Mouse (Mus musculus): Measurements from ENCODE around the gene Bcas3. TPM values are rescaled to one million over a fixed set of nuclear protein-coding genes. Genes with fewer than 3 reads are reported as not detected.

The Bcas3 gene
- polyA plus RNA-seq, 1 experiment: 17.0 TPM

DNA sequence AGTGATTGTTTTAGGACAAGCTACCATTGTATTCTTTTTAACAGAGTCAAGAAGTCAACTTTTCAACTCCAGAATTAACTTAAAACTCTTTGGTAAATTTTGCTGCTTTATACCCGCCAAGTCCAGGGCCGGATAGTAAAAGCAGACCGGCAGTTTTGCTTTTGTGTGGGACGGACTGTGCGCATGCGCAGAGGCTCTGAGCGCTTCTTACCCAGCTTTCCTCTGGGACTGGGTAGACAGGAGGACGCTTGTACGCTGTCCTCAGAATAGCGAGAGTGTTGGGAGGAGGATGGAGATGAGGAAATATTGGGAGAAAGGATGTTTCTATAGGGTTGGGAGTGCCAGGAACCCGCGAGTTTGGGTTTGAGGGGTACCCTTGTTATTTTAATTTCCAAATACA is 171.2 kb downstream of the Bcas3 start:
- TF ChIP-seq CTCF (IDR thresholded peaks at IDR 0.05; ENCODE audit: borderline replicate concordance, insufficient read depth, low read length): no peak
- TF ChIP-seq POLR2A (IDR thresholded peaks at IDR 0.05; ENCODE audit: low read depth, low read length): no peak
- Histone ChIP-seq H3K27ac (ENCODE audit: insufficient read depth, low read length) (no peak overlapping the region), H3K4me1 (ENCODE audit: control insufficient read depth, insufficient read depth, low read length) (peaks cover 7% of the 10 kb centered on the region), H3K4me3 (ENCODE audit: insufficient read depth, low read length) (no peak overlapping the region)

DNA sequence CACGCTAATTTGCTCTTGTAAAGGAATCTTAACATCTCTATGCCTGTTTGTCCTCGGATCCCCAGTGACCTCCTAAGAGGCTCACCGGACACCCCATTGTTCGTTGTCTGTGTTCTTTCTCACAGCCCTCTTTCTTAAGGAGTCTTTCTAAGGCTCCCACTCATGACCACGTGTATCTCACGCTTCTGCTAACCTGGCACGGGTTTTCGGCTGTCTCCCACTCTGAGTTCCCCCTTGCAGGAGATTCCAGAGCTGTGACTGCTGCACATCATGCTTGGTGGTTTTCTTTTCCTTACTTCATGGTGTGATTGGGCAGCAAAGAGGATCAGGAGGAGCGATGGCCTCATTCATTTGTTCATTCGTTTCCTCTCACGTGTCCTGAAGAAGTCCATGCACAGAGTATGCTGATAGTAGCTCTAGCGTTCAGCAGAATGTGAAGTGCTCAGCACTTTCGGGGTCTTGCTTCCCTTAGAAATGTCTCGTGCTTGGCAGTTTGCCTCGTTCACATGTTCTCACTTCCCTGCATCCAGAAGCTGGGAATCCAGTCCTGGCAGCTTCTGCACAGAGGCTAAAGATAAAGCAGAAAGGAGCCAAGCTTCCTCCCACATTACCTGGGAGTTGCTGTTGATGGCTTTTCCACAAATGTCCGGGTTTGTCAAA is 172.0 kb downstream of the Bcas3 start:
- peaks cover 7% of the 10 kb centered on the region for H3K4me1 ChIP-seq (ENCODE audit: control insufficient read depth, insufficient read depth, low read length)
- TF ChIP-seq CTCF (IDR thresholded peaks at IDR 0.05; ENCODE audit: borderline replicate concordance, insufficient read depth, low read length) (no peak), POLR2A (IDR thresholded peaks at IDR 0.05; ENCODE audit: low read depth, low read length) (no peak)
- no peak overlapping the region for H3K27ac ChIP-seq (ENCODE audit: insufficient read depth, low read length)
- no peak overlapping the region for H3K4me3 ChIP-seq (ENCODE audit: insufficient read depth, low read length)

DNA sequence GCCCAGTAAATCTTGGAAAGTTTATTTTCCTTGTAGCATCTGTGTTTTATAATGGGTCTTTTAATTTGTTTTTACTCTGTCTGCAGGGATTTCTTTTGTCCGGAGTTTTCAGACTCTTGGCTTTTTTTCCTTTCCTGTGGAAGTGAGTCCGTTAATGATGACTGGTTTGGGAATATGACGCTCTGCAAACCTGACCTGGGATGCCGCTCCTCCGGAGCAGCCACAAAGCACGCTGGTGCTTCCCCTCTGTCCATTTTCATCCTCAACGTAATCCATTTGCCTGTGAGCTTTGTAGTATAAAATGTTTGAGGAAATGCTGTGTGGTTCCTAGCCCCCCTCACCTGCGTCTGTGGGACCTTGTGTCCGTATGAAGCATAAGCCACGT is 172.5 kb downstream of the Bcas3 start:
- Histone ChIP-seq H3K4me1 (ENCODE audit: control insufficient read depth, insufficient read depth, low read length) (peaks cover 7% of the 10 kb centered on the region), H3K4me3 (ENCODE audit: insufficient read depth, low read length) (no peak overlapping the region), H3K27ac (ENCODE audit: insufficient read depth, low read length) (no peak overlapping the region)
- TF ChIP-seq POLR2A (IDR thresholded peaks at IDR 0.05; ENCODE audit: low read depth, low read length) (no peak), CTCF (IDR thresholded peaks at IDR 0.05; ENCODE audit: borderline replicate concordance, insufficient read depth, low read length) (no peak)

DNA sequence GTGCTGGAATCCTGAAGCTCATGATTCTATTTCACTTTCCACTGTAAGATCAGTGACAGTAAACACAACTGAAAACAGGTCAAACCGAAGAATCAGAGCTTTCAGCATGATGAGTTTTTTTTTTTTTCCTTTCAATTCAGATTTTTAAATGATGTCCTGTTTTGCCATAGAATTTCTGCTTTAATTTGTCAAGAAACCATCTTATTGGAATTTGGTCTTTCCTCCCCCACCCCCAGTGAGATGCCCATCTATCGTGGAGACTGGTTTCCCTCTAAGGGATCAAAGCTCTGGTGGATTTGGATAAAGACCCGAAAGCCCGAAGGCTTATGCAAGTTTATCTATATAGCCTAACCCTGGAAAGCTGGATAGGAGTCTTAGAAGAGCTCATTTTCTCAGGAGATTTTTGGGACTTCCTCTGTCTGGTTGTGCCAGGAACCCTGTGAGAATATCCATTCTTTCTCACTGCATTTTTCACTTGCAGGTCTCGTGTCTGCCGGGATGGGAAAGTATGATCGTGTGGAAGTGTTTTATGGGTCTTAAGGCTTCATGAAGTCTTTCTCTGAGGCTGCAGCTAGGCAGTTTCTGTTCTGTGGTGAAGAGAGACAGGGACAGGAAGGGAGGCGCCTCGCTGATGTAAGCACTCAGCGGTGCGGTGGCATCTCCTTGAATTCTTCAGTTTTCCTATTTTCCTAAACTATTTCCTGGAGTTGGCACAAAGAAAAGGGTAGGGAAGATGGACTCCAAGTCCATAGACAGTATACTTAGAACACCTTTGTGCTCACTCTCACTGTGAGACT is 173.2 kb downstream of the Bcas3 start:
- peaks cover 7% of the 10 kb centered on the region for H3K4me1 ChIP-seq (ENCODE audit: control insufficient read depth, insufficient read depth, low read length)
- no peak overlapping the region for H3K4me3 ChIP-seq (ENCODE audit: insufficient read depth, low read length)
- no peak for TF ChIP-seq POLR2A (IDR thresholded peaks at IDR 0.05; ENCODE audit: low read depth, low read length)
- no peak for TF ChIP-seq CTCF (IDR thresholded peaks at IDR 0.05; ENCODE audit: borderline replicate concordance, insufficient read depth, low read length)
- H3K27ac ChIP-seq (ENCODE audit: insufficient read depth, low read length): no peak overlapping the region

DNA sequence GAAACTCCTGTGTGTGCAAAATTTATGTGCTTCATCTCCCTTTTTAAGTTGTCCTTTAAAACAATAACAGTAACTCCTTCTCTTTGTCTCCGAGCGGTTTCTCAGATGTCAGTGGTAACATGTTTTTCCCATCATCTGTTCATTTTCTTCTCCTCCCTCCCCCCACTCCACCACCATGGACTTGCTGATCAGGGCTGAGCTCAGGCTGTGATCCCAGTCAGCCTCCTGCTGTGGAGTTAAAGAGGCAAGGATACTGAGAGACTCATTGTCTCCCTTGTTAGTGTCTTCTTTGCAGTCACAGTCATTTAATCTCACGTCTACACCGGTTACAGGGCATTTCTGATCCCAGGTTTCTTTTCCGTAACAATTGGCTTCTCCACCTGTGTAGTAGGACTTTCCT is 174.3 kb downstream of the Bcas3 start:
- no peak overlapping the region for H3K27ac ChIP-seq (ENCODE audit: insufficient read depth, low read length)
- H3K4me3 ChIP-seq (ENCODE audit: insufficient read depth, low read length): no peak overlapping the region
- H3K4me1 ChIP-seq (ENCODE audit: control insufficient read depth, insufficient read depth, low read length): peaks cover 7% of the 10 kb centered on the region
- TF ChIP-seq CTCF (IDR thresholded peaks at IDR 0.05; ENCODE audit: borderline replicate concordance, insufficient read depth, low read length): no peak
- TF ChIP-seq POLR2A (IDR thresholded peaks at IDR 0.05; ENCODE audit: low read depth, low read length): no peak

DNA sequence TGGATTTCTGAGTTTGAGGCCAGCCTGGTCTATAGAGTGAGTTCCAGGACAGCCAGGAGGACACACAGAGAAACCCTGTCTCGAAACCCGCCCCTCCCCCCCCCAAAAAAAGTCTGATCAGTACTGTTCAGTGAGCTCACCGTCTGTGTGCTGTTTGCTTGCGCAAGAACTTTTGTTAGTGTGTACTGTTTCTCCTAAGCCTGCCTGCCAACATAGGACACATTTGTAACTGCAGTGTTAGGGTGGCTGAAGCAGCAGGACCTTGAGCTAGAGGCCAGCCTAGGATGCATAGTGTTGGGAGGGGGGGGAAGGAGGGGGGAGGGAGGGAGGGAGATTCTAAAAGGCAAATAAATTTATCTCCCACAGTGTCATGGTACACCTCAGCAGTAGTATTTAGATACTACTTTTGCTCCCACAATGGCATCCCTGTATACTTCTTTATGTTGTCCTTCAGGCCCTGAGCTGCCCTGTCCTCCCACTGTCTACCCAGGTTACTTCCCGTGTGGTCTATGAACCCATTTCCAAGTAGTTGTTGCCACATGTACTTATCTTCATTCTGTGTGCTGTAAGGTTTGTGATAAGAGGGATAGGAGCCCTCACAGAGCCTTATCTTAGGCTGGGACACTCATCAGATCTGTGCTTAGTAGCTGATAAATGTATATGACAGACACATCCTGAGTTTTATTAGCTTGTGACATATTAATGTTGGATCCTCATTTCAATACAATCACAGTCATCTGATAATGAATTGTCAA is 176.7 kb downstream of the Bcas3 start:
- TF ChIP-seq CTCF (IDR thresholded peaks at IDR 0.05; ENCODE audit: borderline replicate concordance, insufficient read depth, low read length) (no peak), POLR2A (IDR thresholded peaks at IDR 0.05; ENCODE audit: low read depth, low read length) (no peak)
- Histone ChIP-seq H3K4me3 (ENCODE audit: insufficient read depth, low read length) (no peak overlapping the region), H3K4me1 (ENCODE audit: control insufficient read depth, insufficient read depth, low read length) (peaks cover 7% of the 10 kb centered on the region), H3K27ac (ENCODE audit: insufficient read depth, low read length) (no peak overlapping the region)

DNA sequence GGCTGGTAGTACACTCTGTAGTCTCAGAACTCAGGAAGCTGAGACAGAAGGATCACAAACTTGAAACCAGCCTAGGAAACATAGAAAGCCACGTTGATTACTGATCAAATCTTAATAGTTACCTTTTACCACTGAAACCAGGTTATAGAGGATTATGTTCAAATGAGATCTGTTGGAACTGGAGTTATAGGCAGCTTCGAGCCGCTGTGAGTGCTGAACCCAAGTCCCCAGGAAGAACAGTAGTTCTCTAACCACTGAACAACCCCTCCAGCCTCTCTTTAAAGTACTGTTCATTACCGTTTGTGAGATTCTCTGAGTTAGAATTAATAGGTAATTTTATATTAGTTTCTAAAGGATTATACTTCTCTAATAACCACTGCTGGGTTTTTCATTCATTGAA is 188.0 kb downstream of the Bcas3 start:
- Histone ChIP-seq H3K27ac (ENCODE audit: insufficient read depth, low read length) (no peak overlapping the region), H3K4me1 (ENCODE audit: control insufficient read depth, insufficient read depth, low read length) (no peaks in the 10 kb centered on the region), H3K4me3 (ENCODE audit: insufficient read depth, low read length) (no peak overlapping the region)
- TF ChIP-seq POLR2A (IDR thresholded peaks at IDR 0.05; ENCODE audit: low read depth, low read length): no peak
- TF ChIP-seq CTCF (IDR thresholded peaks at IDR 0.05; ENCODE audit: borderline replicate concordance, insufficient read depth, low read length): no peak

DNA sequence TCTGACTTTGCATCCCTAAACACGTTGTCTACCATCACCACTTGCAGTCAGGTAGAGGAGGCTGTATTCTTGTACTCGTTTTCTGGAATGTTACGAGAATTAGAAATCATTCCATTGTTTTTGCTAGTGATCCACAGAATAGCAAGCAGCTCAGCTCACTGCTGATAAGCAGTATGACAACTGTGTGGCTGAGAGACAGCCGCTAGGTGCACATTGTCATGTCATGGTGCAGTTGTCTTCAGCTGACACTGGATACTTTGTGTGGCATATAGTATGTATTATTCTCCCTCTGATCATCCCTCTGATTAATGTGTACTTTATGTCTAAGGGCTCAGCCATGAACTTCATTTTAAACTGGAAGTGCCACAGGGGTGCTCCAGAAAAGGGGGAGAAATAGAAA is 190.3 kb downstream of the Bcas3 start:
- Histone ChIP-seq H3K4me1 (ENCODE audit: control insufficient read depth, insufficient read depth, low read length) (no peaks in the 10 kb centered on the region), H3K27ac (ENCODE audit: insufficient read depth, low read length) (no peak overlapping the region), H3K4me3 (ENCODE audit: insufficient read depth, low read length) (no peak overlapping the region)
- TF ChIP-seq CTCF (IDR thresholded peaks at IDR 0.05; ENCODE audit: borderline replicate concordance, insufficient read depth, low read length) (no peak), POLR2A (IDR thresholded peaks at IDR 0.05; ENCODE audit: low read depth, low read length) (no peak)

DNA sequence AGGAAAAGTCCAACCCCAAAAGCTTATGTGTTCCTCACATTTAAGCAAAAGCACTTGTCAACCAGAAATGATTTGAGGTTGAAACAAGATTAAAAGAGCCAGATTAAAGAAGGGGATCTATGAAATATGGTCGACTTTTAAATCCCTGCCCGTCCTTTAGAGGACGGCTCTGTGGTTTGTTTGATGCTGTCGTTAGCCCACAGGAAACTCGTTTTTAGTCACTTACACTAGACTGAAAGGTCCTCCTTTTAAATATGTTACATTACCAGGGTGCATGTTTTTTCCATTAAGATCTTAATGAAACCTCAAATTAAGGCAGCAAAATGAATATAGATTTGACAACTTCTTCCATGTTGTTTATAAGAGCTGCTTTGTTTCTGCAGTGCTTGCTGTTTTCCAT is 192.6 kb downstream of the Bcas3 start:
- Histone ChIP-seq H3K27ac (ENCODE audit: insufficient read depth, low read length) (no peak overlapping the region), H3K4me1 (ENCODE audit: control insufficient read depth, insufficient read depth, low read length) (no peaks in the 10 kb centered on the region), H3K4me3 (ENCODE audit: insufficient read depth, low read length) (no peak overlapping the region)
- no peak for TF ChIP-seq CTCF (IDR thresholded peaks at IDR 0.05; ENCODE audit: borderline replicate concordance, insufficient read depth, low read length)
- no peak for TF ChIP-seq POLR2A (IDR thresholded peaks at IDR 0.05; ENCODE audit: low read depth, low read length)

DNA sequence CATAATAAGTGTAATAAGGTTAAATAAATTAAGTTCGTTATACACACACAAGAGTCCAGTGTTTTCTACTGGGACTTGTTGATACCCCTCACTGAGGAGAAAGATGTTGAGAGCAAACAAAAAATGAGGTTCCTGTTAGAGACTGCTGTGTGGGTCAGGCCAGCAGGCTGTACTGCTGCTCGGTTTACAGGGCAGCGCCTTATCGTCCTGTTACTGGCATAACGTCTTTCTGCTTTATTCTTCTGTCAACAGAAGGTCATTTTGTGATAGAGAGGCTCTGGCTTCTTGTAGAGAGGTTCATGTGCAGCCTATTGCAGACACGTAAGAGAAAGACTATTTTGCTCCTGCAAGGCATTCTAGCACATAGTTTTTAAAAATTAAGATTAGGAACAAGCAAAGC is 195.0 kb downstream of the Bcas3 start:
- no peak for TF ChIP-seq POLR2A (IDR thresholded peaks at IDR 0.05; ENCODE audit: low read depth, low read length)
- H3K4me3 ChIP-seq (ENCODE audit: insufficient read depth, low read length): no peak overlapping the region

More for the DNA sequence above, 195.0 kb downstream of the Bcas3 start:
- H3K27ac ChIP-seq (ENCODE audit: insufficient read depth, low read length): no peak overlapping the region
- H3K4me1 ChIP-seq (ENCODE audit: control insufficient read depth, insufficient read depth, low read length): no peaks in the 10 kb centered on the region
